Mouse (Mus musculus) embryonic facial prominence, embryonic 14.5 days (tissue): ENCODE data around the gene Kcnmb3. TPM values are rescaled to one million over a fixed set of nuclear protein-coding genes. Genes with fewer than 3 reads are reported as not detected.
A peak's percentile ranks its signal among the peaks of the same experiment; 100 is the strongest.
"Not testable (repeated sequence)": the region's sequence is repeated elsewhere in the genome, so short reads cannot be mapped to it uniquely, and the experiment has no call there.

ENCODE experiments used
- ATAC-seq: fragments of 200-750 bp; cut with Nextera tagmentation; 2 replicates; pipeline ENCODE4 v1.8.0; 2017; ENCODE audit warnings: low read depth, moderate number of reproducible peaks, moderate TSS enrichment
- DNase-seq: peaks from one replicate; pipeline ENCODE4 v3.0.0-alpha.2; 2015; ENCODE audit warnings: low spot score
- H3K27ac ChIP-seq: fragments of 300-500 bp; sonication (generic); replicated peaks from 2 replicates; pipeline ENCODE4 v1.5.1; 2014; ENCODE audit warnings: low read depth, mild to moderate bottlenecking, low read length, moderate library complexity
- H3K27me3 ChIP-seq: fragments of 300-500 bp; sonication (generic); replicated peaks from 2 replicates; pipeline ENCODE4 v1.6.1; 2014; ENCODE audit warnings: low read length; ENCODE audit not compliant: control insufficient read depth, insufficient read depth
- H3K36me3 ChIP-seq: fragments of 300-500 bp; sonication (generic); 2 replicates; pipeline ENCODE4 v1.6.1; 2014; ENCODE audit warnings: low read length, mixed read lengths; ENCODE audit not compliant: control insufficient read depth, insufficient read depth
- H3K4me1 ChIP-seq: fragments of 300-500 bp; sonication (generic); 2 replicates; pipeline ENCODE4 v1.6.1; 2014; ENCODE audit warnings: antibody characterized with exemption, low read length; ENCODE audit not compliant: control insufficient read depth, insufficient read depth
- H3K4me2 ChIP-seq: fragments of 300-500 bp; sonication (generic); 2 replicates; pipeline ENCODE4 v1.6.1; 2014; ENCODE audit warnings: low read depth, mild to moderate bottlenecking, low read length, moderate library complexity, mixed read lengths
- H3K4me3 ChIP-seq: fragments of 300-500 bp; sonication (generic); 2 replicates; pipeline ENCODE4 v1.5.1; 2014; ENCODE audit warnings: low read depth, mild to moderate bottlenecking, low read length
- H3K9ac ChIP-seq: fragments of 300-500 bp; sonication (generic); 2 replicates; pipeline ENCODE4 v1.6.1; 2014; ENCODE audit warnings: low read depth, mild to moderate bottlenecking, low read length, moderate library complexity, mixed read lengths
- H3K9me3 ChIP-seq: fragments of 300-500 bp; sonication (generic); 2 replicates; pipeline ENCODE4 v1.6.1; 2016; ENCODE audit warnings: low read length; ENCODE audit not compliant: control insufficient read depth
- WGBS: fragments of 180-500 bp; shearing (Covaris S2); extraction: QIAGEN DNeasy Blood & Tissue Kit; methylation state at CpG from one replicate; pipeline ENCODE4 v1.1.7; 2014; 5-methylcytosine and 5-hydroxymethylcytosine counted together
- polyA plus RNA-seq: library from polyadenylated mRNA; unstranded; fragments of >200 nt; fragmentation: Nextera tagmentation; extraction: Ambion mirVana; gene quantifications from 2 replicates; pipeline ENCODE4 v1.2.1, GENCODE M21; 2014

Kcnmb3 gene
- polyA plus RNA-seq, 1 experiment from 2014 or later, result 0.19 TPM

- not testable (repeated sequence) for H3K27ac ChIP-seq, H3K4me1 ChIP-seq, H3K4me3 ChIP-seq, H3K36me3 ChIP-seq, ATAC-seq, H3K4me2 ChIP-seq, H3K27me3 ChIP-seq, H3K9ac ChIP-seq, H3K9me3 ChIP-seq, DNase-seq
Measured at GRCm38 (mm10) chr3:32429351-32429750, 62.7 kb downstream of the Kcnmb3 start.

GRCm38 (mm10) chr3:32428921-32429320 lies 63.1 kb downstream of the Kcnmb3 start:
- ATAC-seq, result no peak
- no peak overlapping the region for H3K27ac ChIP-seq
- 59% methylated on average over 4 of the region's 4 CpGs for WGBS

GRCm38 (mm10) chr3:32428361-32428760 lies 63.7 kb downstream of the Kcnmb3 start:
- Histone ChIP-seq H3K27me3 (no peaks in the 10 kb centered on the region), H3K4me2 (no peak overlapping the region), H3K4me3 (no peak overlapping the region), H3K27ac (no peak overlapping the region), H3K4me1 (no peaks in the 10 kb centered on the region), H3K9ac (no peak overlapping the region), H3K9me3 (no peaks in the 10 kb centered on the region), H3K36me3 (no peaks in the 10 kb centered on the region)
- DNase-seq, result no peak
- no peak for ATAC-seq
- 93% methylated on average over 3 of the region's 3 CpGs for WGBS

More at GRCm38 (mm10) chr3:32428921-32429320, 63.1 kb downstream of the Kcnmb3 start:
- Histone ChIP-seq H3K9me3 (no peaks in the 10 kb centered on the region), H3K36me3 (no peaks in the 10 kb centered on the region), H3K4me3 (no peak overlapping the region), H3K27me3 (no peaks in the 10 kb centered on the region), H3K9ac (no peak overlapping the region), H3K4me1 (no peaks in the 10 kb centered on the region), H3K4me2 (no peak overlapping the region)
- DNase-seq, result peak; percentile 66

- Histone ChIP-seq H3K4me1 (no peaks in the 10 kb centered on the region), H3K27me3 (no peaks in the 10 kb centered on the region), H3K27ac (no peak overlapping the region), H3K36me3 (no peaks in the 10 kb centered on the region), H3K4me3 (no peak overlapping the region), H3K9me3 (no peaks in the 10 kb centered on the region), H3K9ac (no peak overlapping the region), H3K4me2 (no peak overlapping the region)
- no peak for ATAC-seq
- 55% methylated on average over 4 of the region's 4 CpGs for WGBS
- no peak for DNase-seq
Measured at GRCm38 (mm10) chr3:32427695-32428094, 64.3 kb downstream of the Kcnmb3 start.

Other genes with a start within 250 kb of the Kcnmb3 start
- gene Zmat3, start 126.2 kb downstream of the Kcnmb3 start, polyA plus RNA-seq, result 6.2 and 7.1 TPM in 2 replicates
- 13.8 and 15.5 TPM in 2 replicates for gene Pik3ca, start 94.6 kb downstream of the Kcnmb3 start, polyA plus RNA-seq
- 35.4 and 42.2 TPM in 2 replicates for gene Zfp639, start 18.0 kb upstream of the Kcnmb3 start, polyA plus RNA-seq
- gene Mfn1, start 37.2 kb upstream of the Kcnmb3 start, polyA plus RNA-seq, result 25.1 and 27.8 TPM in 2 replicates
- gene Gnb4, start 124.4 kb upstream of the Kcnmb3 start, polyA plus RNA-seq, result 85.0 and 88.0 TPM in 2 replicates
- 102 and 124 TPM in 2 replicates for gene Actl6a, start 214.1 kb upstream of the Kcnmb3 start, polyA plus RNA-seq
- gene Ndufb5, start 244.8 kb upstream of the Kcnmb3 start, polyA plus RNA-seq, result 319 and 331 TPM in 2 replicates
- 29.2 and 34.0 TPM in 2 replicates for gene Mrpl47, start 245.4 kb upstream of the Kcnmb3 start, polyA plus RNA-seq